Mouse (Mus musculus) liver, postnatal 0 days (tissue): ENCODE measurements around the gene Vars.
A peak's percentile ranks its signal among the peaks of the same experiment; 100 is the strongest.

Source experiments
- CTCF ChIP-seq: sonication (generic); IDR thresholded peaks from 2 replicates; pipeline ENCODE4 v1.5.1; 2016; ENCODE audit warnings: antibody characterized with exemption, low read depth
- EP300 ChIP-seq: IDR thresholded peaks from 2 replicates; pipeline ENCODE4 v1.6.1; 2016; ENCODE audit warnings: antibody characterized with exemption, low read depth, mild to moderate bottlenecking

GRCm38 (mm10) chr17:35007387-35007991, 6.7 kb downstream of the Vars start:
- TF ChIP-seq CTCF (peak; percentile 36), EP300 (no peak)
